Mouse (Mus musculus): ENCODE results near the gene Gm8369. TPM values are rescaled to one million over a fixed set of nuclear protein-coding genes. Genes with fewer than 3 reads are reported as not detected.

Gm8369 gene
- polyA plus RNA-seq (2014; fragmentation: Illumina TruSeq; extraction: RNeasy Lipid Tissue Mini Kit (QIAGEN cat#74804); ENCODE audit: low replicate concordance), result 4.4 TPM

DNA sequence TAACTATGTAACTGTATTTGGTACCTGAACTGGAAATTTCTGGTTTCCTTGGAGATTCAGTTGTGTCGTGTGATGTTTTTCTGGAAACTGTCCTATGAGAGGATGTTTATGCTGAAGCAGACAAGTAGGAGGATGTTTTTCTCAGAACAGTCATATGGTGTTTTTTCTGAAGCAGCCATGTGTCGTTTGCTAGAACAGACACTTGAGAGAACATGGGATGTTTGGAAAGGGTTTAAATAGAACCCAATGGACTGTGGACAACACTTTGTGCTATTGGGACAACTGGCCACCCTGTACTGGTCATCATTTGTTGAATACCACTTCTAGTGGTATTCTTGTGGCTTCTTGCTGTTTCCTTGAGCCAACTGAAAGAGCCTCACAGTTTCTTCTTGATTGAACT, at the start of gene Gm8369:
Gene Gm8369, plus strand, starts transcription at position 193 of the 400 bp plus-strand sequence.

DNA sequence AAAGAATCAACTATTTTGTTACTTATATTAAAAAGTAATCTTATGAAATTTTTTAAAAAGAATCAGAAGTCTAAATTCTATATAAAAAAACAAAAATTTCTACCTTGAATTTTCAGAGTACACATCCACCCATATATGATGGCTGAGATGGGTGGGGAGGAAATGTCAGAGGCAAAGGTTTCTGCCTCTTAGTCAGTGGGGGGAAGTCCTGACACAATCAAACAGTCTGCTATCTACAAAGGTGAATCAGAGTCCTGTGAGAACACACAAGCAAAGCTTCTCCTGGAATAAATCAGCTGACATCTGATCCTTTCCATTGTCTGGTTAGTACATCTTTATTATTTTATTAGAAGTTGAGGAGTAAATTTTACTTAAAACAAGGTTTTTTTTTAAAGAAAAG, 42.4 kb upstream of the Gm8369 start, which contains the start of gene Ms4a4b:
Gene Ms4a4b, plus strand, starts transcription at position 216 of the 400 bp plus-strand sequence.

DNA sequence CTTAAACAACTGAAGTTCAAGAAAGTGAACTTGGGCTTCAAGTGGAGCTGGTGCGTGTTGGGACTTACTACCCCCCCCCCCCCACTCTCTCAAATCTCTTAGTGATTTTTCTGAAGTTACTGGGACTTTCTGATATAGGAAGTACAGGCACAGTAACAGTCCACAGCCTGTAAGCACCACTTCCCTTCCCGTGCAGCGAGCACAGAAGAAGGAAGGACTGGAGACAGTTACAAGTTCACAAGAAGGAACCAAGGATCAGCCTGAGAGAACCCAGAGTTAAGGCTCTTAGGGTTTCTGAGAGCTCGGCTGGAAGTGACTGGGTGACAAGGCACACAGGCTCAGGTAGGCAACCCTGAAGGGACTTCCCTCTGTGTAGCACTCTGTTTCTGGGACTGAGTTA, 16.5 kb upstream of the Gm8369 start, which contains the start of gene Ms4a6c:
Gene Ms4a6c, plus strand, starts transcription at position 152 of the 400 bp plus-strand sequence.

GRCm38 (mm10) chr19:11516246-11516645, 30.5 kb downstream of the Gm8369 start, which contains the start of gene Ms4a6b:
TSS of gene Ms4a6b (plus strand) at chr19:11516512.

GRCm38 (mm10) chr19:11536593-11536992, 50.9 kb downstream of the Gm8369 start, which contains the start of gene Ms4a4d:
TSS of gene Ms4a4d (plus strand) at chr19:11536801.

Other genes starting within 250 kb of the Gm8369 start
- gene Ms4a1, start 219.7 kb upstream of the Gm8369 start, polyA plus RNA-seq (2014; fragmentation: Illumina TruSeq; extraction: RNeasy Lipid Tissue Mini Kit (QIAGEN cat#74804); ENCODE audit: low replicate concordance), result 18.9 TPM
- not detected for gene Ms4a5, start 202.1 kb upstream of the Gm8369 start, polyA plus RNA-seq (2014; fragmentation: Illumina TruSeq; extraction: RNeasy Lipid Tissue Mini Kit (QIAGEN cat#74804); ENCODE audit: low replicate concordance)
- gene Ms4a14, start 171.5 kb upstream of the Gm8369 start, polyA plus RNA-seq (2014; fragmentation: Illumina TruSeq; extraction: RNeasy Lipid Tissue Mini Kit (QIAGEN cat#74804); ENCODE audit: low replicate concordance), result 5.7 TPM
- 28.0 TPM for gene Ms4a7, start 149.8 kb upstream of the Gm8369 start, polyA plus RNA-seq (2014; fragmentation: Illumina TruSeq; extraction: RNeasy Lipid Tissue Mini Kit (QIAGEN cat#74804); ENCODE audit: low replicate concordance)
- 18.4 TPM for gene Ms4a4a, start 110.4 kb upstream of the Gm8369 start, polyA plus RNA-seq (2014; fragmentation: Illumina TruSeq; extraction: RNeasy Lipid Tissue Mini Kit (QIAGEN cat#74804); ENCODE audit: low replicate concordance)
- 5.5 TPM for gene Ms4a4c, start 81.2 kb upstream of the Gm8369 start, polyA plus RNA-seq (2014; fragmentation: Illumina TruSeq; extraction: RNeasy Lipid Tissue Mini Kit (QIAGEN cat#74804); ENCODE audit: low replicate concordance)
- gene Ms4a4b, start 42.4 kb upstream of the Gm8369 start, polyA plus RNA-seq (2014; fragmentation: Illumina TruSeq; extraction: RNeasy Lipid Tissue Mini Kit (QIAGEN cat#74804); ENCODE audit: low replicate concordance), result 8.9 TPM
- 45.5 TPM for gene Ms4a6c, start 16.6 kb upstream of the Gm8369 start, polyA plus RNA-seq (2014; fragmentation: Illumina TruSeq; extraction: RNeasy Lipid Tissue Mini Kit (QIAGEN cat#74804); ENCODE audit: low replicate concordance)
- gene Ms4a6b, start 30.6 kb downstream of the Gm8369 start, polyA plus RNA-seq (2014; fragmentation: Illumina TruSeq; extraction: RNeasy Lipid Tissue Mini Kit (QIAGEN cat#74804); ENCODE audit: low replicate concordance), result 24.6 TPM
- 41.4 TPM for gene Ms4a4d, start 50.9 kb downstream of the Gm8369 start, polyA plus RNA-seq (2014; fragmentation: Illumina TruSeq; extraction: RNeasy Lipid Tissue Mini Kit (QIAGEN cat#74804); ENCODE audit: low replicate concordance)
- 12.8 TPM for gene Ms4a6d, start 118.9 kb downstream of the Gm8369 start, polyA plus RNA-seq (2014; fragmentation: Illumina TruSeq; extraction: RNeasy Lipid Tissue Mini Kit (QIAGEN cat#74804); ENCODE audit: low replicate concordance)
- gene Ms4a2, start 137.8 kb downstream of the Gm8369 start, polyA plus RNA-seq (2014; fragmentation: Illumina TruSeq; extraction: RNeasy Lipid Tissue Mini Kit (QIAGEN cat#74804); ENCODE audit: low replicate concordance), result not detected
- not detected for gene Ms4a3, start 154.9 kb downstream of the Gm8369 start, polyA plus RNA-seq (2014; fragmentation: Illumina TruSeq; extraction: RNeasy Lipid Tissue Mini Kit (QIAGEN cat#74804); ENCODE audit: low replicate concordance)
- gene Oosp2, start 174.6 kb downstream of the Gm8369 start, polyA plus RNA-seq (2014; fragmentation: Illumina TruSeq; extraction: RNeasy Lipid Tissue Mini Kit (QIAGEN cat#74804); ENCODE audit: low replicate concordance), result not detected
- gene Oosp1, start 205.2 kb downstream of the Gm8369 start, polyA plus RNA-seq (2014; fragmentation: Illumina TruSeq; extraction: RNeasy Lipid Tissue Mini Kit (QIAGEN cat#74804); ENCODE audit: low replicate concordance), result 0.63 TPM
- gene Oosp3, start 211.1 kb downstream of the Gm8369 start, polyA plus RNA-seq (2014; fragmentation: Illumina TruSeq; extraction: RNeasy Lipid Tissue Mini Kit (QIAGEN cat#74804); ENCODE audit: low replicate concordance), result not detected

Measured in small intestine, adult 10 weeks (tissue).